Mouse (Mus musculus) lung, embryonic 14.5 days (tissue): ENCODE data around the gene Ikzf1. TPM values are rescaled to one million over a fixed set of nuclear protein-coding genes. Genes with fewer than 3 reads are reported as not detected.

ENCODE experiments used
- ATAC-seq: fragments of 200-750 bp; cut with Nextera tagmentation; 2 replicates; pipeline ENCODE4 v1.8.0; 2017; ENCODE audit warnings: mild to moderate bottlenecking, moderate TSS enrichment, moderate library complexity; ENCODE audit not compliant: insufficient read depth
- DNase-seq: peaks from one replicate; pipeline ENCODE4 v3.0.0-alpha.2; 2015
- H3K27ac ChIP-seq: fragments of 300-500 bp; sonication (generic); 2 replicates; pipeline ENCODE4 v1.5.1; 2014; ENCODE audit warnings: low read depth, mild to moderate bottlenecking, moderate library complexity
- H3K27me3 ChIP-seq: fragments of 300-500 bp; sonication (generic); 2 replicates; pipeline ENCODE4 v1.6.1; 2014; ENCODE audit warnings: low read length, control low read depth; ENCODE audit not compliant: insufficient read depth
- H3K36me3 ChIP-seq: fragments of 300-500 bp; sonication (generic); 2 replicates; pipeline ENCODE4 v1.6.1; 2014; ENCODE audit warnings: control low read depth; ENCODE audit not compliant: insufficient read depth
- H3K4me1 ChIP-seq: fragments of 300-500 bp; sonication (generic); 2 replicates; pipeline ENCODE4 v1.6.1; 2014; ENCODE audit warnings: antibody characterized with exemption, control low read depth; ENCODE audit not compliant: insufficient read depth
- H3K4me2 ChIP-seq: fragments of 300-500 bp; sonication (generic); 2 replicates; pipeline ENCODE4 v1.6.1; 2014; ENCODE audit warnings: mild to moderate bottlenecking
- H3K4me3 ChIP-seq: fragments of 300-500 bp; sonication (generic); 2 replicates; pipeline ENCODE4 v1.5.1; 2014; ENCODE audit warnings: low read depth, low read length
- H3K9ac ChIP-seq: fragments of 300-500 bp; sonication (generic); 2 replicates; pipeline ENCODE4 v1.6.1; 2014
- H3K9me3 ChIP-seq: fragments of 300-500 bp; sonication (generic); 2 replicates; pipeline ENCODE4 v1.6.1; 2016; ENCODE audit warnings: low read depth, low read length, control low read depth
- CTCF ChIP-seq: IDR thresholded peaks from 2 replicates; pipeline ENCODE4 v1.5.1; 2016; ENCODE audit warnings: antibody characterized with exemption, low read depth
- WGBS: fragments of 180-500 bp; shearing (Covaris S2); extraction: QIAGEN DNeasy Blood & Tissue Kit; methylation state at CpG from one replicate; pipeline ENCODE4 v1.1.7; 2014; 5-methylcytosine and 5-hydroxymethylcytosine counted together
- polyA plus RNA-seq: library from polyadenylated mRNA; unstranded; fragments of >200 nt; fragmentation: Nextera tagmentation; extraction: Ambion mirVana; gene quantifications from 2 replicates; pipeline ENCODE4 v1.2.1, GENCODE M21; 2014

Gene Ikzf1
- polyA plus RNA-seq, 1 experiment from 2014 or later, result 2.4 TPM

DNA sequence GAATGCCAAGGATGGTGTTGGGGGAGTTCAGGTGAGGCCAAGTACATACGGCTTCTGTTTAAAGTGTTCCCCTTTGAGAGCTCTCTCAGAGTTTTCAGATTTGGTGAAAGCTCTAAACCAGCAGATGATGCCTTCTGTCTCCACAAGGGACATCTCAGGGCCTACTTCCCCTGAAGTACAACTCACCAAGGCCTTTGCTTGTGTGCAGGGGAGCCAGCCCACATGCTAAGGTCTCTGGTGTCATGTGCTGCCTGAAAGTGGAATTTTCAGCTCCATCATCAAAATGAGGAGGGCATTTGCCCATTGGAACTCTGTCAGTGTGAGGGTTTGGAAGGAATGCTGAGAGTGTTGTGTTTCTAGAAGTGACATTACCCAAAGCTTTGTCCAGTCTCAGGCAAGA lies 80.6 kb downstream of the Ikzf1 start:
- ATAC-seq (no peak), DNase-seq (no peak)

DNA sequence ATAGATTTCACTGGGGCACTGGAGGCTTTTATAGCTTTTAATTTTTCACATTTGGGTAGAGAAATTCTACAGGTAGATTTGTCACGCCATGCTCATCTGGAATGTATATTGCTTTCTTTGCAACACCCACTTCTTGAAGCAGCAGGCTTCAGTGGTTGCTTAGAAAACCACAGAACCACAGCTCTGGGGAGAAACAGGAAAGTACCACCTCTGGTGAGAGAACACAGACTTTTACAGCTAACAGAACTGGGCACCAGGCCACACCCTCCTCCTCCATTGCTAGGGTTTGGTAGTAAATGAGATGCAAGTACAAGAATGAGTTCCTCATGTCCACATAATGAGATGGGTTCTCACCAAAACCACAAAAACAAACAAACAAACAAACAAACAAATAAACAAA lies 81.3 kb downstream of the Ikzf1 start:
- H3K27ac ChIP-seq, result no peak overlapping the region
- WGBS, result 83% methylated on average over 1 of the region's 1 CpGs

More for the DNA sequence above, 80.6 kb downstream of the Ikzf1 start:
- Histone ChIP-seq H3K9ac (no peak overlapping the region), H3K9me3 (no peaks in the 10 kb centered on the region), H3K36me3 (no peaks in the 10 kb centered on the region), H3K27ac (no peak overlapping the region), H3K4me2 (no peak overlapping the region), H3K27me3 (no peaks in the 10 kb centered on the region), H3K4me1 (no peaks in the 10 kb centered on the region), H3K4me3 (no peak overlapping the region)
- WGBS, result 66% methylated on average over 1 of the region's 1 CpGs
- TF ChIP-seq CTCF, result no peak

DNA sequence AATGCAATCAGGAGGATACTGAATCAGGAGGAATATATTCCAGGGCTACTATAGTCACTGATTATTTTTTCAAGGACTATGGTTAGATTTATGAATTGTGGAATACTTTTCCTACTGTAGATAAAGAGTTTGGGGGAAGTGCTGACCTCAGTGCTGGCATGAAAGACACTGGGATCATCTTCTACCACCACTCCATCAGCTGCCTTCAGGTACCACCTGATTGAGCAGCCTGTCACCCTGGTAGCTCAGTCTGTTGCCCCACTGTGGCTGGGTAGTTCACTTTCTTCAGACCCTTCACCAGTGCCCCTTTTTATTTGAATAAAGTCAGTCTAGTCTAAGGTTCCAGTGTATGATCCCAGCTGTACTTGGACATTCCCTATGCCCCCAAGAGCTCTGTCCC lies 81.9 kb downstream of the Ikzf1 start:
- no peaks in the 10 kb centered on the region for H3K9me3 ChIP-seq
- no peak overlapping the region for H3K4me2 ChIP-seq
- no peak overlapping the region for H3K27ac ChIP-seq
- no peak for ATAC-seq
- no peak for DNase-seq
- no peak overlapping the region for H3K4me3 ChIP-seq
- H3K36me3 ChIP-seq, result no peaks in the 10 kb centered on the region
- no peaks in the 10 kb centered on the region for H3K27me3 ChIP-seq
- no peak for TF ChIP-seq CTCF
- no peaks in the 10 kb centered on the region for H3K4me1 ChIP-seq
- H3K9ac ChIP-seq, result no peak overlapping the region

More for the DNA sequence above, 81.3 kb downstream of the Ikzf1 start:
- Histone ChIP-seq H3K36me3 (no peaks in the 10 kb centered on the region), H3K4me1 (no peaks in the 10 kb centered on the region), H3K9me3 (no peaks in the 10 kb centered on the region), H3K4me3 (no peak overlapping the region), H3K27me3 (no peaks in the 10 kb centered on the region), H3K9ac (no peak overlapping the region), H3K4me2 (no peak overlapping the region)
- TF ChIP-seq CTCF, result no peak
- DNase-seq, result no peak
- ATAC-seq, result no peak

DNA sequence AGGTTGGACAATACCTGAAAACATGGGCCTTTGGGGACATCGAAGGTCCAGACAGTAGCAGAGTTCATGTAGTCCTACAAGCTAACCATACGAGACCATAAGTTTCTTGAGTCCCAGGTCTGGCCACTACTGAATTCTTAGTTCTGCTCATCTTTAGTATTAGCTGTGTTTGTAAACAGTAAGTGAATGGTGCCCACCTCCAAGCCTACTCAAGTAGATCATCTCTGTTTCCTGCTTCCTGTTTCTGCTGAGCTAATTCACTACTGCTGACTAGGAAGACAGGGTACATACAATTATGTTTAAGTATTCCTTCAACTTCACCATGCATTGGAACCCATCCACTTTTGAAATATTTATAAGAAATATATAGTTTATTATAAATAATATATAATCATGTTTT lies 83.3 kb downstream of the Ikzf1 start:
- Histone ChIP-seq H3K27me3 (no peaks in the 10 kb centered on the region), H3K4me2 (no peak overlapping the region), H3K9me3 (no peaks in the 10 kb centered on the region), H3K4me1 (no peaks in the 10 kb centered on the region), H3K4me3 (no peak overlapping the region), H3K36me3 (no peaks in the 10 kb centered on the region), H3K9ac (no peak overlapping the region), H3K27ac (no peak overlapping the region)
- no peak for TF ChIP-seq CTCF
- DNase-seq (no peak), ATAC-seq (no peak)
- WGBS, result 85% methylated on average over 2 of the region's 2 CpGs

DNA sequence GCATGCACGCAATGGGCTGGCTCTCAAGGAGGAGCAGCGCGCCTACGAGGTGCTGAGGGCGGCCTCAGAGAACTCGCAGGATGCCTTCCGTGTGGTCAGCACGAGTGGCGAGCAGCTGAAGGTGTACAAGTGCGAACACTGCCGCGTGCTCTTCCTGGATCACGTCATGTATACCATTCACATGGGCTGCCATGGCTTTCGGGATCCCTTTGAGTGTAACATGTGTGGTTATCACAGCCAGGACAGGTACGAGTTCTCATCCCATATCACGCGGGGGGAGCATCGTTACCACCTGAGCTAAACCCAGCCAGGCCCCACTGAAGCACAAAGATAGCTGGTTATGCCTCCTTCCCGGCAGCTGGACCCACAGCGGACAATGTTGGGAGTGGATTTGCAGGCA lies 84.5 kb downstream of the Ikzf1 start:
- no peak for ATAC-seq
- WGBS, result 91% methylated on average over 20 of the region's 20 CpGs
- no peaks in the 10 kb centered on the region for H3K9me3 ChIP-seq

DNA sequence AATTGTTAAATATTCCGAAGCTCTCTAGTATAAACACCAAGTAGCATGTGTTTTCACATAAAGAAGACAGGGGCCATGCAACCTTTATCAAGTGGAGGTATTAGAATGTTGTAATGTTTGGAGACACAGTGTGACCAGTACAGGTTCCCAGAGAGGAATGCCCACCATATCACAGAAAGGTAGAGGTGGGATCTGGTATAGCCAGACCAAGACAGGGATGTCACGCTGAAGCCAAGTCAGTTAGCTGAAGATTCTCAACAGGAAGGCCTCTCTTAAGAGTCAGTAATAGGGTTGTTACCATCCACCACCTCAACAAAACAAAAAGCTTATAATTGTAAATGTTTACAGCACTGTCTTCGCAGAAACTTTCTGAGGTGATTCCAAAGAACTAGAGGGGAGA lies 85.9 kb downstream of the Ikzf1 start:
- no peak overlapping the region for H3K4me3 ChIP-seq
- H3K4me1 ChIP-seq, result no peaks in the 10 kb centered on the region
- no peak overlapping the region for H3K9ac ChIP-seq
- no peak overlapping the region for H3K4me2 ChIP-seq
- DNase-seq (no peak), ATAC-seq (no peak)
- H3K27ac ChIP-seq, result no peak overlapping the region
- 82% methylated on average over 3 of the region's 3 CpGs for WGBS
- H3K36me3 ChIP-seq, result no peaks in the 10 kb centered on the region
- TF ChIP-seq CTCF, result no peak
- no peaks in the 10 kb centered on the region for H3K27me3 ChIP-seq
- no peaks in the 10 kb centered on the region for H3K9me3 ChIP-seq

More for the DNA sequence above, 84.5 kb downstream of the Ikzf1 start:
- Histone ChIP-seq H3K4me2 (no peak overlapping the region), H3K9ac (no peak overlapping the region), H3K27me3 (no peaks in the 10 kb centered on the region), H3K36me3 (no peaks in the 10 kb centered on the region), H3K27ac (no peak overlapping the region), H3K4me3 (no peak overlapping the region), H3K4me1 (no peaks in the 10 kb centered on the region)
- no peak for TF ChIP-seq CTCF
- DNase-seq, result no peak

DNA sequence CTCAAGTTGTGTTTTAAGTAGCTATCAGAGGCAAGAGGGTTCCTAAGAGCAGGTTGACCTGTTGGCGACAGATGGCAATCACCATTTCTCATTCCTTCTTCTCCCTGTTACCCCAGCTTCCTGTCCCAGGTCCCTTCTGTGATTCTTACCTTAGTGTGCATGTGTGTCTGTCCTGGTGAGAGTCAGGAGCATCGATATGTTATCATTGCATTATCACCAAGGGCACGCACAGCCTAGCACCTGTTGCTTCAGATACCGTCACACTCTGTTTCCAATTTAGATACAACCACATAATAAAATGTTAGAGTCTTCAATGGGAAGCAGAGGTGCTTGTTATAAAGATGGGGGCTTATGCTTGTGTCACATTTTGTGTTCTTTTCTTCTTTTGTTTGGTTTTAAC lies 87.4 kb downstream of the Ikzf1 start:
- Histone ChIP-seq H3K36me3 (no peaks in the 10 kb centered on the region), H3K27me3 (no peaks in the 10 kb centered on the region), H3K9me3 (no peaks in the 10 kb centered on the region), H3K4me2 (no peak overlapping the region), H3K27ac (no peak overlapping the region), H3K4me1 (no peaks in the 10 kb centered on the region), H3K4me3 (no peak overlapping the region), H3K9ac (no peak overlapping the region)
- DNase-seq (no peak), ATAC-seq (no peak)
- no peak for TF ChIP-seq CTCF
- WGBS, result 79% methylated on average over 4 of the region's 4 CpGs

DNA sequence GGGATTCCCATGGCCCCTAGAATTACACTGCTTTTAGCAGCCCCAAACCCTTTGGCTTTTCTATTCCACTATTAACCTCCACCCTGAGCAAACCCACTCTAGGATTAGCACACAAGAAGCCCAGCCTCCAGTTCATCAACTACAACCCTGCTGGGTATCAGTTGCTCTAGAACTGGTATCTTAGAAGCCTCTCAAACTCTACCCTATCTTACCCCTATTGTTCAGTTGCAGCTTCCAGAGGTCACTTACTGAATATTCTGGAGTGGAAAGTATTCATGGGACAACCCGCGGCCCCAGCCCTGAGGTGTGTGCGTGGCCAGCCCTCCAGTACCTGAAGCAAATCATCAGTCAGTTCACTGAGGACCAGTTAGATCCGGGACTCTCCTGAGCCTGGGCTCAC lies 89.6 kb downstream of the Ikzf1 start:
- H3K9ac ChIP-seq, result no peak overlapping the region
- DNase-seq (no peak), ATAC-seq (no peak)
- no peak overlapping the region for H3K4me3 ChIP-seq
- H3K27ac ChIP-seq, result no peak overlapping the region
- no peaks in the 10 kb centered on the region for H3K36me3 ChIP-seq
- H3K4me1 ChIP-seq, result no peaks in the 10 kb centered on the region
- no peak for TF ChIP-seq CTCF
- H3K27me3 ChIP-seq, result no peaks in the 10 kb centered on the region
- 91% methylated on average over 4 of the region's 4 CpGs for WGBS
- no peaks in the 10 kb centered on the region for H3K9me3 ChIP-seq
- H3K4me2 ChIP-seq, result no peak overlapping the region
